Mouse (Mus musculus): ENCODE measurements around the gene Sct. TPM values are rescaled to one million over a fixed set of nuclear protein-coding genes. Genes with fewer than 3 reads are reported as not detected.

Gene Sct
- polyA plus RNA-seq (2012; rRNA removed) = 0.12 and 0.37 TPM in 2 replicates

GRCm38 (mm10) chr7:141278766-141279590 is at the start of gene Sct:
Gene Sct, minus strand, starts transcription at chr7:141279133.

DNA sequence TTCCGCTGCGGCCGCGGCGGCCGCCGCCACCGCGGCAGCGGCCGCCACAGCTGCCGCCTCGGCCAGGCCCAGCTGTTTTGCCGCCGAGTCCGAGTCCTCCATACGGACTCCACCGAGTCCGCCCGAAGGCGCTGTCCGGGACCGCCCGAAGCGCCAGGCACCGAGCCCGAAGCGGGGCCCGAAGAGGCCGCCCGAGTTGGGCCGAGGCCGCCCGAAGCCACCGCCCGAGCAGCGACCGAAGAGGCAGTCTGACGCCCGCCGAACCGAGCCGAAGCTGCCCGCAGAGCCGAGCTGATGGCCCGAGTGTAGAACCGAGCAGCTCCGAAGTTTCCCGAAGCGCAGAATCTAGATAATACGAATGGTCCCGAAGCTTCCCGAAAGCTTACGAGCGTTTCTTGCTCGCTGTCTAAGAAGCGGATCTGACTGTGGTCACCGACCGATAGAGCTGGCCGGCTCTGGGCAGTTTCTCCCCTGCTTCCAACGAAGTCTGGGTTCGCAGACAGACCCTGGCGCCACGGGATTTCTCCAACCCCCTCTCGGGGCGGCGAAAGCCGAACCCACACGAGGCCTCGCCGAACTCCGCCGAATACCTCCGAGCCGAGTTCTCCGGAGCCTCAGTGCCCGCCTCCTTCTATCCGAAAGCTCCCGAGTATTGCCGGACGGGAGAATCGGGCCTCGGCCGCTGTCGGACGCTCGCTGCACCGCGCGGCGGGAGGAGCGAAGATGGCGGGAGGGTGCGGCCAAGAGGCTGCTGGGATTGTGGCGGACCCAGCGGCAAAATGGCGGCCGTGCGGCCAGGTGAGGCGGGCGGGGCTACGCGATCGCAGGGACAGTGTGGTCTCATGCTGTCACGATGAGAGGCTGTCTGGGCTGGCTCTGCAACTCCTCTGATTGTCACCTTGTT is 48.8 kb upstream of the Sct start, which contains the start of the genes Deaf1 and Tmem80:
TSS of gene Deaf1 (minus strand) at position 222 of the 904 bp plus-strand sequence.
TSS of gene Tmem80 (plus strand) at position 271 of the 904 bp plus-strand sequence.

DNA sequence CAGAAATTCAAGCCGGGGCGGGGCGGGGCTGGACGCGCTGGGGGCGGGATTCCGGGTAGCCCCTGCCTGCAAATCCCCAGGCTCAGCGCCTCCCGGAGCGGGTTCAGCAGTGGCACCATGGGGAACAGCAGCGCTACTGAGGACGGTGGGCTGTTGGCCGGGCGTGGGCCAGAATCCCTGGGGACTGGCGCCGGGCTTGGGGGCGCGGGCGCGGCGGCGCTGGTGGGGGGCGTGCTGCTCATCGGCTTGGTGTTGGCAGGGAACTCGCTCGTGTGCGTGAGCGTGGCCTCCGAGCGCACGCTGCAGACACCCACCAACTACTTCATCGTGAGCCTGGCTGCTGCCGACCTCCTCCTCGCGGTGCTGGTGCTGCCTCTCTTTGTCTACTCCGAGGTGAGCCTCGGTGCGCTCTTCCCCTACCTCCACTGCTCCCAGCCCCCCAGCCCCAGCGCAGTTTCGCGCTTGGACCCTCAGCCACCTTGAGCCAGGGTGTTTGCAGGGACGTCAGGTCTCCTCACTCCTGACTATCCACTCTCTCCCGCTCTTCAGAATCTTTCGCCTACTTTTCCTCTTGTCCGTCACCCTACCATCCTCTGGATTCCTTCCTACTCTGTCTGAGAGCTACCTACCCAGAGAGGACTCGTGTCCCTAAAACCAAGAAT is 13.1 kb upstream of the Sct start, which contains the start of gene Drd4:
TSS of gene Drd4 (plus strand) at position 86 of the 662 bp plus-strand sequence.

DNA sequence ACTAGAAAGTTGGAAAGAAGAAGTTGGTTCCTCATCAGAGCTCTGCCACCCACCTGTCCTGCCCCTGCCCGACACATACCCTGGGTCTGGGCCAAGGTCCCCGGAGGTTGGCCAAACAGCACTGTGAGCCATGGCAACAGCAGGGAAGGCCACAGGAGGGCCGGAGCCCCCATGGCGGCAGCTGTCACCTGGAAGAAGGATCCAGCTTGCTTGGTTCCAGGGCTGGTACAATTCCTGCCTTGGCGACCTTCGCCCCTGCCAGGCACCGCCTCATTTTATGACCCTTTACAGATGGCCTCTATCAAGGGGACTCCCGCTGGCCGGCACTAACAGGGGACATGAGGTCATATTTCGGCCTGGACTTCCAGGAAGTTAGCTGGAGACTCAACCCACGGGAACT is 2.4 kb downstream of the Sct start, which contains the start of gene Cdhr5:
TSS of gene Cdhr5 (minus strand) at position 241 of the 400 bp plus-strand sequence.

GRCm38 (mm10) chr7:141265739-141266561 is 13.0 kb downstream of the Sct start, which contains the start of gene Irf7:
Gene Irf7, minus strand, starts transcription at chr7:141266481.

Other genes with a start within 250 kb of the Sct start
- gene B4galnt4, start 218.0 kb downstream of the Sct start, polyA plus RNA-seq (2012; rRNA removed) = 0.46 and 0.61 TPM in 2 replicates
- gene Pkp3, start 200.9 kb downstream of the Sct start, polyA plus RNA-seq (2012; rRNA removed) = 0.74 and 0.85 TPM in 2 replicates
- 17.1 and 19.8 TPM in 2 replicates for gene Sigirr, start 178.6 kb downstream of the Sct start, polyA plus RNA-seq (2012; rRNA removed)
- 7.8 and 10.3 TPM in 2 replicates for gene Ano9, start 161.3 kb downstream of the Sct start, polyA plus RNA-seq (2012; rRNA removed)
- 41.9 and 44.3 TPM in 2 replicates for gene Ptdss2, start 156.8 kb downstream of the Sct start, polyA plus RNA-seq (2012; rRNA removed)
- gene Rnh1, start 106.3 kb downstream of the Sct start, polyA plus RNA-seq (2012; rRNA removed) = 45.4 and 45.9 TPM in 2 replicates
- gene Hras, start 85.1 kb downstream of the Sct start, polyA plus RNA-seq (2012; rRNA removed) = 39.5 and 41.3 TPM in 2 replicates
- 3.1 and 3.4 TPM in 2 replicates for gene Lrrc56, start 85.0 kb downstream of the Sct start, polyA plus RNA-seq (2012; rRNA removed)
- 2.5 and 2.6 TPM in 2 replicates for gene Lmntd2, start 65.1 kb downstream of the Sct start, polyA plus RNA-seq (2012; rRNA removed)
- gene Rassf7, start 63.3 kb downstream of the Sct start, polyA plus RNA-seq (2012; rRNA removed) = 29.2 and 33.5 TPM in 2 replicates
- gene Phrf1, start 50.3 kb downstream of the Sct start, polyA plus RNA-seq (2012; rRNA removed) = 6.8 and 9.2 TPM in 2 replicates
- gene Irf7, start 12.7 kb downstream of the Sct start, polyA plus RNA-seq (2012; rRNA removed) = 54.2 and 82.1 TPM in 2 replicates
- gene Cdhr5, start 2.3 kb downstream of the Sct start, polyA plus RNA-seq (2012; rRNA removed) = 0.13 and 0.29 TPM in 2 replicates
- gene Drd4, start 12.9 kb upstream of the Sct start, polyA plus RNA-seq (2012; rRNA removed) = not detected in 2 replicates
- gene Deaf1, start 48.6 kb upstream of the Sct start, polyA plus RNA-seq (2012; rRNA removed) = 5.7 and 6.8 TPM in 2 replicates
- 11.9 and 13.7 TPM in 2 replicates for gene Tmem80, start 48.6 kb upstream of the Sct start, polyA plus RNA-seq (2012; rRNA removed)
- gene Eps8l2, start 59.7 kb upstream of the Sct start, polyA plus RNA-seq (2012; rRNA removed) = 35.8 and 50.7 TPM in 2 replicates
- gene Taldo1, start 113.1 kb upstream of the Sct start, polyA plus RNA-seq (2012; rRNA removed) = 174 and 190 TPM in 2 replicates
- 16.5 and 18.5 TPM in 2 replicates for gene Gatd1, start 135.0 kb upstream of the Sct start, polyA plus RNA-seq (2012; rRNA removed)
- gene Cend1, start 150.4 kb upstream of the Sct start, polyA plus RNA-seq (2012; rRNA removed) = 0.02 TPM in 2 replicates
- 25.7 and 31.3 TPM in 2 replicates for gene Slc25a22, start 158.8 kb upstream of the Sct start, polyA plus RNA-seq (2012; rRNA removed)
- 7.1 and 7.3 TPM in 2 replicates for gene Pidd1, start 164.9 kb upstream of the Sct start, polyA plus RNA-seq (2012; rRNA removed)
- gene Rplp2, start 168.2 kb upstream of the Sct start, polyA plus RNA-seq (2012; rRNA removed) = 451 and 526 TPM in 2 replicates
- 15.9 and 16.9 TPM in 2 replicates for gene Pnpla2, start 176.1 kb upstream of the Sct start, polyA plus RNA-seq (2012; rRNA removed)
- 4.1 and 4.5 TPM in 2 replicates for gene Cracr2b, start 182.0 kb upstream of the Sct start, polyA plus RNA-seq (2012; rRNA removed)
- 27.6 and 30.3 TPM in 2 replicates for gene Cd151, start 188.3 kb upstream of the Sct start, polyA plus RNA-seq (2012; rRNA removed)
- gene Polr2l, start 196.0 kb upstream of the Sct start, polyA plus RNA-seq (2012; rRNA removed) = 14.7 and 16.5 TPM in 2 replicates
- gene Tspan4, start 196.1 kb upstream of the Sct start, polyA plus RNA-seq (2012; rRNA removed) = 43.8 and 59.1 TPM in 2 replicates